Mouse (Mus musculus): ENCODE data around the gene Itk. TPM values are rescaled to one million over a fixed set of nuclear protein-coding genes. Genes with fewer than 3 reads are reported as not detected.

Gene Itk
- polyA plus RNA-seq, 1 experiment from 2014 or later = 0.09 TPM

- Histone ChIP-seq H3K27ac (ENCODE audit: low read depth, low read length) (no peak overlapping the region), H3K27me3 (ENCODE audit: control insufficient read depth, insufficient read depth, low read length) (no peaks in the 10 kb centered on the region), H3K36me3 (ENCODE audit: control insufficient read depth, insufficient read depth, low read length) (no peaks in the 10 kb centered on the region; the same call in 1 of the 2 replicates), H3K9me3 (ENCODE audit: control insufficient read depth, low read length) (no peaks in the 10 kb centered on the region), H3K9ac (ENCODE audit: low read length) (no peak overlapping the region), H3K4me1 (replicated peaks; ENCODE audit: control insufficient read depth, insufficient read depth, low read length) (no peaks in the 10 kb centered on the region), H3K4me3 (ENCODE audit: low read depth, low read length) (no peak overlapping the region), H3K4me2 (ENCODE audit: low read depth, low read length, severe bottlenecking) (no peak overlapping the region)
- ATAC-seq (replicated peaks; ENCODE audit: low FRiP score) (no peak), DNase-seq (ENCODE audit: low spot score) (no peak)
- 89% methylated on average over 8 of the region's 8 CpGs for WGBS
Observed at GRCm38 (mm10) chr11:46276168-46276567, 113.1 kb downstream of the Itk start.

- H3K36me3 ChIP-seq (ENCODE audit: control insufficient read depth, insufficient read depth, low read length) = no peaks in the 10 kb centered on the region; the same call in 1 of the 2 replicates
- WGBS = 17% methylated on average over 5 of the region's 6 CpGs
- ATAC-seq (replicated peaks; ENCODE audit: low FRiP score) = peak; percentile 79
Observed at GRCm38 (mm10) chr11:46275302-46275701, 114.0 kb downstream of the Itk start.

More at GRCm38 (mm10) chr11:46275302-46275701, 114.0 kb downstream of the Itk start:
- no peak overlapping the region for H3K27ac ChIP-seq (ENCODE audit: low read depth, low read length)
- no peaks in the 10 kb centered on the region for H3K27me3 ChIP-seq (ENCODE audit: control insufficient read depth, insufficient read depth, low read length)
- H3K9me3 ChIP-seq (ENCODE audit: control insufficient read depth, low read length) = no peaks in the 10 kb centered on the region
- no peak overlapping the region for H3K9ac ChIP-seq (ENCODE audit: low read length)
- no peaks in the 10 kb centered on the region for H3K4me1 ChIP-seq (replicated peaks; ENCODE audit: control insufficient read depth, insufficient read depth, low read length)
- H3K4me3 ChIP-seq (ENCODE audit: low read depth, low read length) = no peak overlapping the region
- H3K4me2 ChIP-seq (ENCODE audit: low read depth, low read length, severe bottlenecking) = no peak overlapping the region
- DNase-seq (ENCODE audit: low spot score) = peak; percentile 87

Other genes with a start within 250 kb of the Itk start
- gene Nipal4, start 223.0 kb downstream of the Itk start, polyA plus RNA-seq (2014; fragmentation: Nextera tagmentation; extraction: Ambion mirVana) = 1.4 and 1.6 TPM in 2 replicates
- gene Fndc9, start 154.0 kb downstream of the Itk start, polyA plus RNA-seq (2014; fragmentation: Nextera tagmentation; extraction: Ambion mirVana) = 0.65 and 1.5 TPM in 2 replicates
- gene Cyfip2, start 76.7 kb downstream of the Itk start, polyA plus RNA-seq (2014; fragmentation: Nextera tagmentation; extraction: Ambion mirVana) = 49.9 and 50.9 TPM in 2 replicates
- gene Fam71b, start 7.0 kb upstream of the Itk start, polyA plus RNA-seq (2014; fragmentation: Nextera tagmentation; extraction: Ambion mirVana) = not detected in 2 replicates
- gene Med7, start 47.4 kb upstream of the Itk start, polyA plus RNA-seq (2014; fragmentation: Nextera tagmentation; extraction: Ambion mirVana) = 99.3 and 112 TPM in 2 replicates
- gene Havcr2, start 65.4 kb upstream of the Itk start, polyA plus RNA-seq (2014; fragmentation: Nextera tagmentation; extraction: Ambion mirVana) = 0.13 and 0.19 TPM in 2 replicates
- not detected in 2 replicates for gene Gm12169, start 134.7 kb upstream of the Itk start, polyA plus RNA-seq (2014; fragmentation: Nextera tagmentation; extraction: Ambion mirVana)
- gene BC053393, start 182.0 kb upstream of the Itk start, polyA plus RNA-seq (2014; fragmentation: Nextera tagmentation; extraction: Ambion mirVana) = not detected in 2 replicates
- gene Dppa1, start 239.7 kb upstream of the Itk start, polyA plus RNA-seq (2014; fragmentation: Nextera tagmentation; extraction: Ambion mirVana) = not detected in 2 replicates